Mouse (Mus musculus) testis, adult 2 months (tissue): Measurements from ENCODE around the gene Tex14.

Source experiments
- CTCF ChIP-seq: fragments of 200-500 bp; IDR thresholded peaks from 2 replicates; pipeline ENCODE4 v1.5.1; 2012; ENCODE audit warnings: low read depth, mild to moderate bottlenecking, inconsistent platforms, low read length, moderate library complexity; ENCODE audit not compliant: control insufficient read depth, insufficient read depth, insufficient replicate concordance
- POLR2A ChIP-seq: fragments of 200-500 bp; IDR thresholded peaks from 2 replicates; pipeline ENCODE4 v1.6.1; 2012; ENCODE audit warnings: low read depth, mild to moderate bottlenecking, inconsistent platforms, low read length, moderate library complexity; ENCODE audit not compliant: control insufficient read depth

DNA sequence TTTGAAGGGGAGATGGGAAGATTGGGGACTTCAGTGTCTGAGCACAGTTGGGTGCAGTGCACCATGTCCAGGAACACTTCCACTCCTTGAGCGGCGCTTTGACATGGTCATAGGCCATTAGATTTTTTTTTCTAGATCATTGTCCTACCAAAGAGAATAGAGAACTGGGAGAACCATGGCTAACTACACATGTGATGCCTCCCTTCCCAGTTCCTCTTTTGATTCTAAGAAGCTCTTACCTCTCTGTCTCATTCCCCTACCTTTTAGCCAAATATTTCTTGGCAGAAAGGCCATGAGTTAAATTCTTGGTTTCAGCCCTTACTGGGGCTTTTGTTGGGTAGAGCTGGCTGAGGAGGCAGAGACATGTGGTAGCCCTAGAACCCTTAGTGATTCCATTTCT lies 198.7 kb downstream of the Tex14 start:
- TF ChIP-seq CTCF, result no peak
- TF ChIP-seq POLR2A, result no peak
